Mouse (Mus musculus) megakaryocyte-erythroid progenitor cell, adult 5-6 weeks (primary cell): ENCODE data around the gene Arid3c. TPM values are rescaled to one million over a fixed set of nuclear protein-coding genes. Genes with fewer than 3 reads are reported as not detected.
"Not testable (repeated sequence)": the region's sequence is repeated elsewhere in the genome, so short reads cannot be mapped to it uniquely, and the experiment has no call there.

Experiments used
- ATAC-seq: replicated peaks from 2 replicates; pipeline ENCODE4 v1.8.0; 2016; ENCODE audit warnings: mild to moderate bottlenecking, inconsistent platforms; ENCODE audit not compliant: severe bottlenecking, poor library complexity, low FRiP score, low TSS enrichment
- total RNA-seq, 2 experiments: library from RNA; stranded (forward) in 1 of 2; stranded (reverse) in 1 of 2; fragments of 200-1000, 215-1000 nt in 1 of 2; fragments of >200 nt in 1 of 2; fragmentation: Nextera tagmentation in 1 of 2; gene quantifications; 2 replicates each; pipeline ENCODE4 v1.2.3; 2014 to 2017

Arid3c gene
- total RNA-seq, 2 experiments from 2014 or later, result not detected

DNA sequence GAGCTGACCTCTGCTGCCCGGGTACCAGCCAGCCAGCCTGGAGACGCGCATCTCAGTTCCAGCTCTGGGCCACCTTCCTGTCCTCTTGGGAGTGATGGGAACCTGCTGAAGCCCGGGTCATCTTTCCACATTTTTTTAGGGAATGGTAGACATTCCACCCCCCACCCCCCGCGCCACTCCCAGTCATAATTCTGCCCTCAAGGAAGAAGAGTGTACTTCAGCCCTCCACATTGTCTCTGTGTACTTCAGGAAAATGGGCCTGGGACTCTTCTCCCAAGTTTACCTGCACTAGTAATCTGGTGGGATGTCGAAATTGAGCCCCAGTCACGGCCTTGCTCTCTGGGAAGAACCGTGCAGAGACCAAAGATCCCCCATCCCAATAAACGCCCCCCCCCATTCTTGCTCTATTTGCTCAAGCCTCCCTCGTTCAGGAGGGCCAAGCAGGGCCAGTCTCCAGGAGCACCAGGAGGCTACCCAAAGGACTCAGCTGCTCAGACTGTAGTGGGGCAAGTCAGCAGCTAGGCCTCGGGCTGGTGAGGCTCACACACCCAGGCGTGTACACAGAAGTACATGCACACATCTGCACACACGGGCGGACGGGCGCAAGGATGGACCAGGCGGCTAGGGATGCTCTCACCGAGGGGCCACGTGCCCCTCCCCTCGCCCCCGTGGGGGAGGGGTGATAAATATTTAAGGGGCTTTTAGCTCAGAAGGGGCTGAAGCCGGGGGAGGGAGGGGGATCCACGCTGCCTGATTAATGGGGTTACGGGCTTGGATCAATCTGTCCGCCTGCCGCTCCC is 46.6 kb downstream of the Arid3c start:
- not testable (repeated sequence) for ATAC-seq

- ATAC-seq, result not testable (repeated sequence)
Observed at GRCm38 (mm10) chr4:41683303-41683702, 47.6 kb downstream of the Arid3c start.

DNA sequence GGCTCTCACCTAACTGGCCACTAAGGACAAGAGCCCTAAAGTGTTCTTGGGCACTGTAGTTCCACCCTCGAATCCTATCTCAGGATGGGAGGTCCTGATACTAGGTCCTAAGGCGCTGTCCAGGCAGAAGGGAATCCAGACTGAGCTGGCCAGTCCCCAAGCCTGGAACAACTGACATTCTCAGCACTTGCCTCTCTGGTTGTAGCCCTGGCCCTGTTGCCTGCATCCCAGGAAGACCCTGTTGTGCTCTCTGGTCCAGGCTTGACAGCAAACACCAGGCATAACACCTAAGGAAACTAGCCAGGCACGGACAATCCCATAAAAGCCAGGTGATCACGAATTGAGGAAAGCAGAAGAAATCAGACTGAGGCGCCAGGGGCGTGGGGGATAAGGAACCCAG is 48.2 kb downstream of the Arid3c start:
- no peak for ATAC-seq

DNA sequence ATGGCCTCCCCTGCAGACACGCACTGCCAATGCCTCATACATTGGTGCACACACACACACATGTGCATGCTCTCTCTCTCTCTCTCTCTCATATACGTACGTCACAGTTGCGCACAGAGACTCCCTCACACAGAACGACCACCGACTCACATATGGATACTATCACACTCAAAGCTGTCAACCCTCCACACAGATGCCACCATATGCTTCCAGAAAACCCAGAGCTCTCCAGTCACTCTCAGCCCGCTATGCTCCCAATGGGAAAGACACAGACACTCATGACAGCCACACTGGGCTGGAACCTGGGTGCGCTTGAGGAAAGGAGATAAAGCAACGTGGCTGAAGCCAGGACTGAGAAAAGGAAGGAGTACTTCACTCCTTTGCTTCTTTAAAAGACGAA is 49.0 kb downstream of the Arid3c start:
- ATAC-seq, result no peak

DNA sequence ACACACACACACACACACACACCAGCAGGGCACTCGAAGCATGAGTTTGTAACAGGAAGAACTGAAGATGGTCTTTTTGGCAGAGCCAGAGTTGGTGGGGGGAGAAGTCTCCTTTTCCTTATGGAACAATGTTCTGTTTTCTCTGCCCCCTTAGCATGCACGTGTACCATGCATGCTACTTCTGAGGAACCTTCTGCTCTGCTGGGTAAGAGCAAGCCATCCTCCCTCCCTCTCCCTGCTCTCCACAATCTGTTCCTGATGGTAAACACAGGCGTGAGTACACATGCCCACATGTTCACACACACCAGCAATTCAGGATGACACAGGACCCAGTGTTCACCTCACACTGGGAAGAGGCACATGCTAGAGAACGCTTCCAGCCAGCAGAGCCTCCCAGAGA is 49.8 kb downstream of the Arid3c start:
- no peak for ATAC-seq

- ATAC-seq, result no peak
Observed at GRCm38 (mm10) chr4:41679291-41679690, 51.7 kb downstream of the Arid3c start.

GRCm38 (mm10) chr4:41678863-41679262 is 52.1 kb downstream of the Arid3c start:
- ATAC-seq, result no peak

GRCm38 (mm10) chr4:41677006-41677629 is 53.8 kb downstream of the Arid3c start:
- no peak for ATAC-seq

- ATAC-seq, result no peak
Observed at GRCm38 (mm10) chr4:41676248-41677005, 54.5 kb downstream of the Arid3c start.

Other genes with a start within 250 kb of the Arid3c start
- gene AI464131, start 228.1 kb downstream of the Arid3c start, total RNA-seq (2014; fragmentation: Nextera tagmentation), result 0.15 TPM in 1 of 2 replicates, not detected in the other
- gene AI464131, start 228.1 kb downstream of the Arid3c start, total RNA-seq (2017), result not detected in 2 replicates
- not detected in 2 replicates for gene 1110017D15Rik, start 213.8 kb downstream of the Arid3c start, total RNA-seq (2014; fragmentation: Nextera tagmentation)
- not detected in 2 replicates for gene 1110017D15Rik, start 213.8 kb downstream of the Arid3c start, total RNA-seq (2017)
- gene Fam219a, start 161.6 kb downstream of the Arid3c start, total RNA-seq (2014; fragmentation: Nextera tagmentation), result 1.7 and 1.9 TPM in 2 replicates
- gene Fam219a, start 161.6 kb downstream of the Arid3c start, total RNA-seq (2017), result 0.11 and 0.52 TPM in 2 replicates
- not detected in 2 replicates for gene Dnaic1, start 161.4 kb downstream of the Arid3c start, total RNA-seq (2014; fragmentation: Nextera tagmentation)
- not detected in 2 replicates for gene Dnaic1, start 161.4 kb downstream of the Arid3c start, total RNA-seq (2017)
- gene Enho, start 90.8 kb downstream of the Arid3c start, total RNA-seq (2014; fragmentation: Nextera tagmentation), result not detected in 2 replicates
- not detected in 2 replicates for gene Enho, start 90.8 kb downstream of the Arid3c start, total RNA-seq (2017)
- not detected in 2 replicates for gene Cntfr, start 34.1 kb downstream of the Arid3c start, total RNA-seq (2014; fragmentation: Nextera tagmentation)
- not detected in 2 replicates for gene Cntfr, start 34.1 kb downstream of the Arid3c start, total RNA-seq (2017)
- 21.5 and 39.9 TPM in 2 replicates for gene Il11ra1, start 31.2 kb downstream of the Arid3c start, total RNA-seq (2014; fragmentation: Nextera tagmentation)
- gene Il11ra1, start 31.2 kb downstream of the Arid3c start, total RNA-seq (2017), result 36.0 and 45.3 TPM in 2 replicates
- gene Rpp25l, start 17.6 kb downstream of the Arid3c start, total RNA-seq (2014; fragmentation: Nextera tagmentation), result 37.5 and 44.7 TPM in 2 replicates
- gene Rpp25l, start 17.6 kb downstream of the Arid3c start, total RNA-seq (2017), result 33.5 and 38.9 TPM in 2 replicates
- 63.4 and 81.2 TPM in 2 replicates for gene Dctn3, start 8.0 kb downstream of the Arid3c start, total RNA-seq (2014; fragmentation: Nextera tagmentation)
- 50.6 and 80.7 TPM in 2 replicates for gene Dctn3, start 8.0 kb downstream of the Arid3c start, total RNA-seq (2017)
- 37.9 and 50.1 TPM in 2 replicates for gene Galt, start 24.1 kb upstream of the Arid3c start, total RNA-seq (2014; fragmentation: Nextera tagmentation)
- 28.0 and 31.0 TPM in 2 replicates for gene Galt, start 24.1 kb upstream of the Arid3c start, total RNA-seq (2017)
- 34.2 and 53.7 TPM in 2 replicates for gene Sigmar1, start 25.0 kb upstream of the Arid3c start, total RNA-seq (2014; fragmentation: Nextera tagmentation)
- 49.7 and 57.2 TPM in 2 replicates for gene Sigmar1, start 25.0 kb upstream of the Arid3c start, total RNA-seq (2017)
- gene Ccl27a, start 43.1 kb upstream of the Arid3c start, total RNA-seq (2014; fragmentation: Nextera tagmentation), result 11.7 and 35.2 TPM in 2 replicates
- gene Ccl27a, start 43.1 kb upstream of the Arid3c start, total RNA-seq (2017), result 3.0 TPM in 1 of 2 replicates, not detected in the other
- not detected in 2 replicates for gene Gm21541, start 172.5 kb upstream of the Arid3c start, total RNA-seq (2014; fragmentation: Nextera tagmentation)
- gene Gm21541, start 172.5 kb upstream of the Arid3c start, total RNA-seq (2017), result not detected in 2 replicates
- 1.6 and 1.9 TPM in 2 replicates for gene Gm20878, start 210.4 kb upstream of the Arid3c start, total RNA-seq (2014; fragmentation: Nextera tagmentation)
- gene Gm20878, start 210.4 kb upstream of the Arid3c start, total RNA-seq (2017), result 0.99 and 7.6 TPM in 2 replicates
- gene Fam205a4, start 234.9 kb upstream of the Arid3c start, total RNA-seq (2014; fragmentation: Nextera tagmentation), result 0.33 and 0.42 TPM in 2 replicates
- gene Fam205a4, start 234.9 kb upstream of the Arid3c start, total RNA-seq (2017), result not detected in 2 replicates